Mouse (Mus musculus) brown adipose tissue, adult 24 weeks (tissue): Measurements from ENCODE around the gene Col6a1. TPM values are rescaled to one million over a fixed set of nuclear protein-coding genes. Genes with fewer than 3 reads are reported as not detected.
A peak's percentile ranks its signal among the peaks of the same experiment; 100 is the strongest.
"Not testable (repeated sequence)": the region's sequence is repeated elsewhere in the genome, so short reads cannot be mapped to it uniquely, and the experiment has no call there.

Source experiments
- H3K27ac ChIP-seq: fragments of 200-500 bp; replicated peaks from 2 replicates; pipeline ENCODE4 v1.5.1; 2012; ENCODE audit warnings: low read depth, mild to moderate bottlenecking, low read length
- H3K4me1 ChIP-seq: fragments of 200-500 bp; 2 replicates; pipeline ENCODE4 v1.6.1; 2012; ENCODE audit warnings: low read length, mixed read lengths; ENCODE audit not compliant: control insufficient read depth, insufficient read depth, insufficient read length
- H3K4me3 ChIP-seq: fragments of 200-500 bp; 2 replicates; pipeline ENCODE4 v1.5.1; 2012; ENCODE audit warnings: low read depth, mild to moderate bottlenecking, low read length, moderate library complexity; ENCODE audit not compliant: insufficient read depth
- polyA plus RNA-seq: library from polyadenylated mRNA; stranded (reverse); fragments of >200 nt; gene quantifications from 2 replicates; pipeline ENCODE4 v1.2.4, GENCODE M21; 2012; ENCODE audit not compliant: missing spikeins, insufficient read depth, insufficient read length

Gene Col6a1
- 37.8 and 44.7 TPM in 2 replicates for polyA plus RNA-seq

DNA sequence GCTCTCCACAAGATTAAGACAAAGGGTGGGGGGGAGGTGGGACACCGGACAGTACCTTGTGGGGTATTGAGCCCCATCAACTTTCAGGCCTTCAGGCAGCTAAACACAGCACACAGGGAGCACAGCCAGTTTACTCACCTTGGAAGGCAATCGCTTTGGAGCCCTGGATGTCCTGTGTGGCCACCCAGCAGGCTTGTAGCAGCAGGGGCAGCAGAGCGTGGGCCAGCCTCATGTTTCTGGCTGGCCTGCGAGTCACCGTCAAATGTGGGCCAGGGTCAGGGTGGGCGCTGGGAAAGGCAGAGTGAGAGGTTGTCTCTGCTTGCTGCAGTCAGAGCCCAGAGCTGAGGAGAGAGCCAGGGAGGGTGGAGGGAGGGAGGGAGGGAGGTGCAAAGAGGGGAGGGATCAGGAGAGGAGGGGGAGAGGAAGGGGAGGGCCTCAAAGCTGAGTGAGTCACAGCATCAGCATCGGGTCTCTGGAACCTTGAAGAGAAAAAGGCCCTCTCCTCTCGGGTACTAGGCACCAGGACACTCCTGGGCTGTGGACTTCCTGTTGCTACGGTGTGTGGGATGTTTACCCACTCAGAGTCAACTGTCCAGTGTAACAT lies at the start of gene Col6a1:
Gene Col6a1 (minus strand): TSS at position 487 of the 604 bp plus-strand sequence.
- Histone ChIP-seq H3K27ac (peak within 1 kb of the TSS; percentile 83), H3K4me1 (no peaks in the 10 kb centered on the region), H3K4me3 (peak within 1 kb of the TSS; percentile 62)

DNA sequence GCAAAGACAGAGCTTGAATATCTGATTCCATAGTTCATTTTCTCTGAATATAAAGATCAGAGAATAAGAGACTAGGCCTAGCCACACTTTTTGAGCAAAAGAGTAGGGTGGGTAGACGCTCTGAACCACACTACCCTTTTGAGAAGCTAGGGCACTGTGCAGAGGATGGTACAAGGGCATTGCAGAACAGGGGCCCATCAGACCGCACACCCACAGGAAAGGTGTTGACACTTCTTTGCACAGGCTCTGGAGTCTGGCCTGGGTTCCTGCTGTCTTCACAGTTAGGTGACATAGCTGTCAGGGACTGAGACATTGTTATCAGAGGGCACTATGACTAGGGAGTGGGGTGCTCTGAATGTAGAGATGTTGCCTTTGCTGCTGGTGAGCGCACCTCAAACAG lies 45.7 kb upstream of the Col6a1 start:
- Histone ChIP-seq H3K4me3 (no peak overlapping the region), H3K27ac (no peak overlapping the region), H3K4me1 (no peaks in the 10 kb centered on the region)

DNA sequence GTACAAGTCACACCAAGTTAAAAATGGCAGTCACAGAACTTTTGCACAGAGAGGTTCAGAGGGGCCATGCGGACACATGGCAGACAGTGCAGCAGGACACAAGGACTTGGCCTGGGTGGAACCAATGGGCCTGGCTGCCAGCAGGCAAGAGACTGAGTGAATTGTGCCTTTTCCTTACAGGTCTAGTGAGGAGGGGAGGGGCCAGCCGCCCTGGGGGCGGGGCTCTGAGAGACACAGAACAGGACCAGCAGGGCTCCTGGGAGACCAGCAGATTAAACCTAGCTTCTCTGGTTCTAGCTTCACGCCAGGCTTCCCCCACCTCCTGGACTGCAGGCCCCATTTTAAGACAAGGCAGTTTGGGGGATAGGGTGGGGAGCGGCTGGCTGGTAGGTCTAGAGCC lies 45.1 kb upstream of the Col6a1 start:
- H3K4me3 ChIP-seq: no peak overlapping the region
- H3K4me1 ChIP-seq: no peaks in the 10 kb centered on the region
- H3K27ac ChIP-seq: no peak overlapping the region

DNA sequence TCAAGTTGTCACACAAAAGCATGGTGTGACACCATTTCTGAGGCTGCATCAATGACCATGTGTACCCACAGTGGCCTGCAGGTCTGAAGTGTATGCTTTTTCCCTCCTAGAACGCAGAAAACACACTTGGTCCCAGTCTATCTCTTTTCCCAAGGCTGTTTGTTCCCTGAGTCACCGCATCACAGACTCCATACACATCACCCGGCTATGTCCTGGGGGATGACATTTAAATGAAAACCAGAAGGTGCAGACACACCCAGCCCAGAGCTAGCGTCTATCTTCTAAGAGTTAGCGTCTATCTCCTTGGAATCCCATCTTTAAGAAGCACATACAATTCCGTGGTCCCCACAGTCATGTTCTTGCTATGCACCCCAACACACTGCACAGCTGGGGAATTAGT lies 43.6 kb upstream of the Col6a1 start:
- H3K4me3 ChIP-seq: no peak overlapping the region
- H3K4me1 ChIP-seq: no peaks in the 10 kb centered on the region
- H3K27ac ChIP-seq: no peak overlapping the region

DNA sequence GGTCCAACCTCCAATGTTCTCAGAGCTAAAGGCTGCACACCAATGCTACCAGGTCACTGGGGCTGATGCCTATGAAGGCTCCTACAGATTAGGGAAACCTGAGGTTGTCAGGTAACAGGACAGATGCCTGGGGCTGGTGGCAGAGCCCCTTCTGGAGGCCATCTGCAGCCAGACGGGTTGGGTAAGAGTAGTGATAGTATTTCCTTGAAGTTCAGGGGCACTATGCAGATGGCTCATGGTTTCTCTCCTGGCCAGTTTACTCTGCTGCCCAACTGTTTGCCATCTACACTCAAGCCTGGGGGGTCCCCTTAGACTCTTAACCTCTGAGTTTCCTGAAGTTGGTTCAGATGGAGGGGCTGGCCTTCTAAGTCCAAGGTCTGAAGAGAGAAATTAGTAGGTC lies 40.2 kb upstream of the Col6a1 start:
- H3K27ac ChIP-seq: no peak overlapping the region
- no peaks in the 10 kb centered on the region for H3K4me1 ChIP-seq
- H3K4me3 ChIP-seq: no peak overlapping the region

DNA sequence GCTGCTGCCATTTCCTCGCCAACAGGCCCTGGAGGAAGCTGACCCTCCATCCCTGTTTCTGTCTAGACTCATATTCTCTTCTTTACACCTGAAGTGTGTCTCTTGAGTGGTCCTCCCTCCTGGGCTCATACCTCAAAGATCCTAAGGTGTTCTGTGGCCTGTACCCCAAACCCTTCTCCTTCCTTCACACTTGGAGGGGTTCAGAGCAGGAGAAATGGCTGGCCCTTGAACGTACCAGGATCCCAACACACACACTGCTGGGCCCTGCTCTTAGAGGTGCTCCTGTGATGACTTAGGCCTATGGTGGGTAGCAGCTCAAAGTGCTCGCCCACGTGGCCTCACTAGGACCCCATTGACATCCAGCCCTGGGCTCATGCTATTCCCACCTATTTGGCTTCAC lies 39.0 kb upstream of the Col6a1 start:
- Histone ChIP-seq H3K4me1 (no peaks in the 10 kb centered on the region), H3K27ac (no peak overlapping the region), H3K4me3 (no peak overlapping the region)

DNA sequence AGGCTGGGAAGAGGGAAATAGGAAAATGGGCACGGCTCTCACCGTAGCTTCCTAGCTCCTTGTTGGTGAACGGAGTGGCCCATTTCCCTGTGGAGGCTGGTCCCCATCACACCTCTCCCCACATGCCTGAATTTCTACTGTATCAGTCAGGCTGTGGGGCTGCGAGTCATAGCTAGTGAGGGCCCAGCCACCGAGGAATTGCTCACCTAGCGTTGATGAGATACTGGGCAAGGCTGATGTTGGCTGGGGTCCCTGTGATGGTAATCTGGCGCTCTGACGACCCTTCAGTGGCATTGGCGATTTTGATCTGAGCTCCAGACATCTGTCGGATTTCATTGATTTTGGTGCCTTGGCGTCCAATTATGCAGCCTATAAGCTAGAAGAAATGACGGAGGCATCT lies 37.0 kb upstream of the Col6a1 start:
- Histone ChIP-seq H3K27ac (no peak overlapping the region), H3K4me3 (no peak overlapping the region)

DNA sequence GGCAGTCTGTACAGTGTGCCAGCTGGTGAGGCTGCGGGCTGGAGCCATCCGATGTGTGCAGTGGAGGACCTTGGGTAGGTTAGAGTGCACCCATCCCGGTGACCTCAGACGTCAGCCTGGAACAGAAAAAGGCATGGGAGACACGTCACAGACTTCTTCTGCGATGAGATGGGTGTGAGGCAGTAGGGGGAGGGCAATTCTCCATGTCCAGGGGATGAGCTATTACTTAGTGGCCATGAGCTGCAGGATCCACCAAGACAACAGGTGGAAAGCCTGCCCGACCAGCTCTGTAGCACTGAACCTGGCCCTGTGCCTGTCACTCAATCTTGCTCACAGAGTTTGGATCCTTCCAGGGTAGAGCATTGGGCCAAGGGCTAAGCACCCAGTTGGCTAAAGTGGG lies 36.4 kb upstream of the Col6a1 start:
- Histone ChIP-seq H3K4me3 (no peak overlapping the region), H3K27ac (no peak overlapping the region), H3K4me1 (no peaks in the 10 kb centered on the region)

More for the DNA sequence above, 37.0 kb upstream of the Col6a1 start:
- H3K4me1 ChIP-seq: no peaks in the 10 kb centered on the region

DNA sequence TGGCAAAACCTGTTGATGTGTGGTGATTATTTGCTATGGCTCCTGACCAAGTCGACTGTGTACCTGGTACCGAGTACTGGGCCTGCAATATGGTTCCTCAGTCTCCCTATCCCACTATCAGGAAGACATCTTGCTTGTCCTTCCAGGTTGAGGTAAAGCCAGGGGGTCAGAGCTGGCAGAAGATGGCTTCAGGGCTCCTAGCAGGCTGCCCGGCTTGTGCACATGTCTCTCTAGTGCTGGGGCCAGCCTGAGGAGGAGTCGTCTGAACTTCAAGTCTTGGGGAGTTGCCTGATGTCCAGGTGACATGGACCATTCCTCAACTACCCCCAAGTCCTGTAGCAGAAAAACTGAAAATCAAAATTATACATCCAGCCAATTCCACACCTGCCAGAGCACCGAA lies 33.9 kb upstream of the Col6a1 start:
- no peak overlapping the region for H3K4me3 ChIP-seq
- no peaks in the 10 kb centered on the region for H3K4me1 ChIP-seq

DNA sequence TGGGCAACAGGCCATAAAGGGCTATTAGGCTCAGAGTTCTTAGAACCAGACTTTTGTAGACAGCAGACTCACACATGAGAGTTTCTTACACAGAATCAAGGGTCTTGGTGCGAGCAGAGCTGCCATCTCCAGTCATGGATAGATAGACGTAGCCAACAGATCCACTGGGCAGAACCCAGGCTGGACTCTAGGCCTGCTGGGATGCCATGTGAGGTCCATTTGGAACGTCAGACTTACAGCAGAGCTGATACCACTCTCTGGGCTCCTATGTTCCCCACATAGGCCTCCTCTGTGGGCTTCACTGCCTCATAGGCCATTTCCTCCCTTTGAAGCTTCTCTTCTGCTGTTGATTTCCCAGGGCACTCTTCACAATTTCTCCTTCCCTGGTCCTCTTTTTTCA lies 27.7 kb upstream of the Col6a1 start:
- no peak overlapping the region for H3K4me3 ChIP-seq
- H3K4me1 ChIP-seq: no peaks in the 10 kb centered on the region
- no peak overlapping the region for H3K27ac ChIP-seq

More for the DNA sequence above, 33.9 kb upstream of the Col6a1 start:
- H3K27ac ChIP-seq: no peak overlapping the region

DNA sequence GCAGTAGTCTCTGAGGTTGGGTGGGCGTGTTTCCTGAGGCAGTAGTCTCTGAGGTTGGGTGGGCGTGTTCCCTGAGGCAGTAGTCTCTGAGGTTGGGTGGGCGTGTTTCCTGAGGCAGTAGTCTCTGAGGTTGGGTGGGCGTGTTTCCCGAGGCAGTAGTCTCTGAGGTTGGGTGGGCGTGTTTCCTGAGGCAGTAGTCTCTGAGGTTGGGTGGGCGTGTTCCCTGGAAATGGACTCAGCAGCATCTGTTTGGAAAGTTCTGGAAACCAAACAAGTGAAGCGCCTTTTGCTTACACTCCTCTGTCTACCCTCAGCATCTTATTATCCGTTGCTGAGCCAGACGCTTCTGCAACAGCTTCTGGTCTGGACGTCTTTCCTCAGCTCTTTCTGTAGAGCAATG lies 18.3 kb upstream of the Col6a1 start:
- not testable (repeated sequence) for H3K4me1 ChIP-seq, H3K27ac ChIP-seq, H3K4me3 ChIP-seq

DNA sequence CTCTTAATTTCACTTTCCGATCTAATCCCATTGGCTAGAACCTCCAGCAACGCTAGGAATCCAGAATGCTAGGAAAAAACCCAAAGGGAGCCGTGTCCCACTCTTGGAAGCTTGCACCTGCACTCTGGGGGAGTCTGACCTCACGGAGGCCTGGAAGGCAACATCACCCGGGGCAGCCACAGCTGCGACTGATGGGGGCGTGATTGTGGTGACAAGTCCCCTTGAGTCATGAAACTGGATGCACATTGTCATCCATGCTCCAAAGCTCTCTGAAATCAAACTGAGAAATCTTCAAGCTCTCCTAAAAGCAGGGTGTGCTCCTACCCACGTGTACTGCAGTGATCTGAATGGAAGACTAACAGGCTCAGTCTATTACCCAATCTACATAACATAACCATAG lies 10.8 kb upstream of the Col6a1 start:
- Histone ChIP-seq H3K4me3 (no peak overlapping the region), H3K4me1 (peaks cover 5% of the 10 kb centered on the region; the same call in 1 of the 2 replicates), H3K27ac (no peak overlapping the region)

DNA sequence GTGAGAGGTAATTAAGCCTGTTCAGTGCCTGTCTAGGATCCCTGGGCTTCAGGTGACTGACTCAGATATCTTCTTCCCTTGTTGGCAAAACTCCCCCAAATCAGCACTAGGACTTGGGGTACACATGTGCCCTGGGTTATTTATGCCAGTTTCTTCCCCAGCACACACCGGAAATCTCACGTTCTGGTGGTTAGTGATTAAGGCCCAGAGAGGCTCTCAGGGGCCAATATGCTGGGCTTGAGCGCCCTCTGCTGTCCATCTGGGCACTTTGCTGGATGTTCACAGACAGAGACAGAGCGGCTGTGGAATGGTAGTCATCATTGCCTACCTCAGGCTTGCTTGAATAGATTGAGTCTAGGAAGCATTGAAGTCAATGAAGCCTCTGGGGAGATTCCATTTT lies 9.0 kb upstream of the Col6a1 start:
- Histone ChIP-seq H3K4me1 (peaks cover 9% of the 10 kb centered on the region), H3K27ac (no peak overlapping the region), H3K4me3 (no peak overlapping the region)

DNA sequence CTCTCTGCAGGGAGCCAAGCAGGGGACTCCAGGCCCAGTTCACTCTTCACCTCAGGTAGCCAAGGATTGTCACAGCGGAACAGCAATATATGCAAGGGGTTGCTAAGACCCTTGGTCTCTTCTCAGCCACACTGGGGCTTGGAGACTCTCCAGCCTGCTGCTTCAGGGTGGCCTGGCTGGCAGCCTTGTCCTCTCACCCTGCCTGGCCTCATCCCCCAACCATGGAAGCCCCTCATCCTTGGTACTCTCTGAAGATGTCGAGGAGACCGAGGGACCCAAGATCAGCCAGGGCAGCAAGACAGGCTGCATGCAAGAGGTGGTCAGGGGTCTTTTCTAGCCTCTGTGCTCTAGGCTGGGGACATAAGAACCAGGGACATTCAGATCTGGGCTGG lies 7.7 kb upstream of the Col6a1 start:
- H3K4me1 ChIP-seq: peaks cover 9% of the 10 kb centered on the region
- H3K27ac ChIP-seq: peak overlapping the region; percentile 1
- 0 out of 2 replicates have a peak overlapping the region, but pooled peaks have one; percentile 1 for H3K4me3 ChIP-seq

DNA sequence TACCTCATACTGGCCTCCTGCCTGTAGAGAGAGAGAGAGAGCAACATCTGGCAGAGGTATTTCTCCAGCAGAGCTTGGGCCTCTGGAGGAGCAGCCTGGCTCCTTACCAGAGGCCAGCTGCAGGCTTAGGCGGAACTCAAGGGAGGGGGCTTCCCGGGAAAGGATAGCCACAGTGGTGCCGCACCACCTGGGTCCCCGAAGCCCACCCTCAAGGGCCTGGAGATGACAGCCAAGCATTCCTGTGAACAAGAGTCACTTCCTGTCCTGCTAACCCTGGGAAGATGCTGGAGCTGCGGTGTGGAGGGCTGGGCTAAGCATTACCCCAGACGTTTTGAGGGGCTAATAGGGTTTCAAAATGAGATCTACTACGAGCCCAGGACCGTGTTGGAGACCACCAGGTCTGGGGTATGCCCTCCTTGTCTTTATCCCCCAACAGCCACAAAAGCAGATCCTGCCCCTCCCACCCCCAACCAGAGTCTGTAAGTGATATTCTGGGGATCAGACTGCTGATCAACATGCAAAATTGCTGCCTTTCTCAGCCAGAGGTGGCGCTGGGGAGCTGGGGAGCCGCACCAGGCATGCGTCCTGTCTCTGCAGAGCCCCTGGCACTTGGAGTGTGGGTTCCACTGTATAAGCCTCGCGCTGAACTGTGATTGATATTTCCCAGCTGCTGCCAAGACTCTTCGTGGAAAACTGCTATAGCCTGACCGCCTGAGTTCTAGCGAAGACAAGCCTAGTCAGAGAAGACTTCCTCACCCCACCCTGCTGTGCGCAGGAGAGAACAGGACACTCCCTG lies 7.1 kb upstream of the Col6a1 start:
- Histone ChIP-seq H3K4me1 (peaks cover 9% of the 10 kb centered on the region), H3K4me3 (0 out of 2 replicates have a peak overlapping the region, but pooled peaks have one; percentile 1), H3K27ac (peak overlapping the region; percentile 15; the same call in 1 of the 2 replicates)

DNA sequence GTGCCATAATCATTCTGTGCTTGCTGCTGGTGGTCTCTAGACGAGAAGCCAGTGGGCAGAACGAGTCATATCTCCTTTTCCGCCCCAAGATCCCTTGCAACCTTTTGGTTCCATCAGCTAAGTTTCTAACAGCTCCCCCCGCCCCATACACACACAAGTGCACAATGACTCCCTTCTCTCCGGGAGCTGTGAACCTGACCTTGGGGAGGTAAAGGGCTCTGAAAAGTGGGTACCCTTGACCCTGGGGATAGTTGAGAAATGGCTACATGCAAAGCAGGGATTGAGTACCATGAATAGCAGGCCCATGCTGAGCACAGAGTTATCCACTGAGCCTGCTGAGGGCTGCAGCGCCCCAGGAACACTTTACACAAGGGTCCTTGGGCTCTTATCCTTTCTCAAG lies 6.4 kb upstream of the Col6a1 start:
- Histone ChIP-seq H3K4me3 (no peak overlapping the region), H3K4me1 (peaks cover 9% of the 10 kb centered on the region), H3K27ac (peak overlapping the region; percentile 15)
